Mouse (Mus musculus) G1E-ER4 (cell line): ENCODE measurements around the gene Nek10. TPM values are rescaled to one million over a fixed set of nuclear protein-coding genes. Genes with fewer than 3 reads are reported as not detected.

Source experiments
- GATA1 ChIP-seq: IDR thresholded peaks from one replicate; pipeline ENCODE4 v1.8.0; 2012; ENCODE audit warnings: low read length, inconsistent platforms
- polyA plus RNA-seq: library from polyadenylated mRNA; stranded (reverse); fragments of >175 nt; gene quantifications from 2 replicates; pipeline ENCODE4 v1.2.3, GENCODE M21; 2012

The Nek10 gene
- polyA plus RNA-seq, 1 experiment: not detected

GRCm38 (mm10) chr14:14852838-14853237 is 49.6 kb downstream of the Nek10 start:
- no peak for TF ChIP-seq GATA1

- TF ChIP-seq GATA1: no peak
These were observed 57.1 kb downstream of the Nek10 start for GRCm38 (mm10) chr14:14860331-14860730.

GRCm38 (mm10) chr14:14863690-14864356 is 60.6 kb downstream of the Nek10 start:
- no peak for TF ChIP-seq GATA1

GRCm38 (mm10) chr14:14869239-14869638 is 66.0 kb downstream of the Nek10 start:
- no peak for TF ChIP-seq GATA1

- no peak for TF ChIP-seq GATA1
These were observed 66.8 kb downstream of the Nek10 start for GRCm38 (mm10) chr14:14870059-14870458.

- no peak for TF ChIP-seq GATA1
These were observed 67.2 kb downstream of the Nek10 start for GRCm38 (mm10) chr14:14870463-14870862.

GRCm38 (mm10) chr14:14871121-14871520 is 67.9 kb downstream of the Nek10 start:
- TF ChIP-seq GATA1: no peak

- no peak for TF ChIP-seq GATA1
These were observed 68.5 kb downstream of the Nek10 start for GRCm38 (mm10) chr14:14871700-14872099.

- no peak for TF ChIP-seq GATA1
These were observed 90.9 kb downstream of the Nek10 start for GRCm38 (mm10) chr14:14893932-14894652.

- no peak for TF ChIP-seq GATA1
These were observed 91.6 kb downstream of the Nek10 start for GRCm38 (mm10) chr14:14894776-14895175.

- no peak for TF ChIP-seq GATA1
These were observed 92.1 kb downstream of the Nek10 start for GRCm38 (mm10) chr14:14895363-14895762.

GRCm38 (mm10) chr14:14896399-14897136 is 93.4 kb downstream of the Nek10 start:
- no peak for TF ChIP-seq GATA1

- TF ChIP-seq GATA1: no peak
These were observed 101.7 kb downstream of the Nek10 start for GRCm38 (mm10) chr14:14904750-14905529.

GRCm38 (mm10) chr14:14905530-14905852 is 102.3 kb downstream of the Nek10 start:
- TF ChIP-seq GATA1: no peak

GRCm38 (mm10) chr14:14925615-14926014 is 122.4 kb downstream of the Nek10 start:
- no peak for TF ChIP-seq GATA1

- no peak for TF ChIP-seq GATA1
These were observed 124.3 kb downstream of the Nek10 start for GRCm38 (mm10) chr14:14927559-14927958.
